Mouse (Mus musculus) MEL-GATA-1-ER (cell line): ENCODE data around the gene Kmt5a.

ENCODE experiments used
- DNase-seq: peaks from one replicate; pipeline ENCODE4 v3.0.0-alpha.2; 2012; ENCODE audit warnings: low read depth; ENCODE audit errors: extremely low read depth

The Kmt5a gene

DNA sequence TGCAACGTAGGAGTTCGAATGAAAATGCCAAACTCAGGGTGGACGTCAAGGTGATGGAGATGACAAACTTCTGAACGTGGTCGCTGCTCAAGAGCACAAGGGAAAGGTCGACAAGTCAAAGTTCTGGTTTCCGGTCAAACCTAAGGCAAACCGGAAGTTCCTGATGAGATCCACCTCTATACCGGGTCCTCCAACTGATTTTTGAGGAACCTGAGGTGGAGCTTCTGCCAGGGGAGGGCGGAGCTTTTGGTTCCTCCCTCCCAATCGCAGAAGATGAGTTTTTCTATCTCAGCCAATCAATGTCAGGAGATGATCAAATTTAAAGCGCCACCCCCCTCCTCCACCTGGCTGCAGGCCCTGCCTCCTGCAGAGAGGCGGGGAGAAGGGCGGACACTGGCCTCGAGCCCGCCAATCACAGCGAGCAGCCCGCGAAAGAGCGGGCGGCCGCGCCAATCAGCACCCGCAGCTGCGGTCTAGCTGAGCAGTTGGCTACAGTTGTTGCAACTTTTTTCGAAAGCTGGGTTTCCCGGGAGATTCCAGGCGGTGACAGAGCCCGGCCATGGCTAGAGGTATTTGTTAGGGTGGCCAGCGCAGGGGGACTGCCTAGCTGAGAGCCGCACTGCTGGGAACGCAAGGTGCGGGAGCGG lies at the start of gene Kmt5a:
TSS of gene Kmt5a (plus strand) at position 484 of the 647 bp plus-strand sequence.
- peak; percentile 98 for DNase-seq

DNA sequence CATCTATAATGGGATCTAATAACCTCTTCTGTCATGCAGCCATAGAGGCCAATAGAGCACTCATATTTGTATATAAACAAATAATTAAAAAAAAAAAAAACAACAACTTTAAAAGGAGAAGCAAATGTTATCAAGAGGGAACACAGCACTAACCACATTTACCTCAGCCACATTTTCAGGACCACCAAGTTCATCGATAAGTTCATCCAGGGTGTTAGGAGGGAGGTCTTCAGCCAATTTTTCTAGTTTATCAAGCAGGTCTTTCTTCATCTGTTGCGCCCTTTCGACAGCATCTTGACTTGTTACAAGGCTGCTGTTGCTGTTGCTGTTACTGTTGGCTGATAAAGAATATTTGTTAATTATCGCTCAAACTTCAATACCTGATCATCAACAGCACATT lies 47.3 kb upstream of the Kmt5a start:
- DNase-seq, result peak; percentile 18

DNA sequence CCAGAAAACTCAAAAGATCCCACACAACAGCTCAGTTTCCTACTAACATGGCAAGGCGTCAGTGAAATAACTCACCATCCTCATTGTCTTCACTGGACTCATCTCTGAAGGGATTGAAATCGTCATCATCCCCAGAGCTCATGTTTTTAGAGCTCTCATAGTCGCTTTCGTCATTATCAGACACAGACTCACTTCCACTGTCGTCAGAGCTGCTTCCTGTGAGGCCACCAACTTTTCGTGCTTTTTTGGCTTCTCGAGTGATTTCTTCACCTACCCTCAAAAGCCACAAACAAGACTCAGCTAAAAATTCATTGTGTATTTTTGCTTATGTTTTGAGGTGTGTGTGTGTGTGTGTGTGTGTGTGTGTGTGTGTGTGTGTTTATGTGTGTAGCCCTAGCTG lies 46.0 kb upstream of the Kmt5a start:
- no peak for DNase-seq

DNA sequence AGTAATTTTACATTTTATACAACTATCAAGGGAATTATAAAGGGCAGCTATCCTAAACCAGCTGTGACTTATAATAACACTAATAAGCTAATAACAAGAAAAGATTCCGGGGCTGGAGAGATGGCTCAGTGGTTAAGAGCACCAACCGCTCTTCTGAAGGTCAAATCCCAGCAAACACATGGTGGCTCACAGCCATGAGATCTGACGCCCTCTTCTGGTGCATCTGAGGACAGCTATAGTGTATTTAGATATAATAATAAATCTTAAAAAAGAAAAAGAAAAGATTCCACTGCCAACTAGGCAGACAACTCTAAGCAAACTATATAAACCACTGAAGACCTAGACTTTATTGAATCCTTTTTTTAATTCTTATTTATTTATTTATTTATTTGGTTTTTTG lies 28.9 kb upstream of the Kmt5a start:
- no peak for DNase-seq

DNA sequence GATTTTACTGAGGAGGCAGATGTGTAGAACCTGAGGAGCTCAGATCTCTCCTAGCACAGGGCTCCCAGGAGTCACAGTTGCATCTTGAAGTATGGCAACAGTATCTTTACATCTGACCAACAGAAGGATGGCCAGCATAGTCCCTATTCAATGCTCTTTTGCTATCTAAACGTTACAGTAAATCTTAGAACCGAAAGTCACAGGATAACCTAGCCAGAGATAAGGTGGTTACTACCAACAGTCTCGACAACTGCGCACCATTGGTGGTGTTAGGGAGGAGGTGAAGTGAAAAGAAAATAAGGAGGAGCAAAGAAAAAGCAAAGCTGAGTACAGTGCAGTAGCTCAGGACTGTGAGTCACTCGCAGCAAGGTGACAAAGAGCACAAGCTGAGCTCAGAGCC lies 27.6 kb upstream of the Kmt5a start:
- DNase-seq, result no peak

DNA sequence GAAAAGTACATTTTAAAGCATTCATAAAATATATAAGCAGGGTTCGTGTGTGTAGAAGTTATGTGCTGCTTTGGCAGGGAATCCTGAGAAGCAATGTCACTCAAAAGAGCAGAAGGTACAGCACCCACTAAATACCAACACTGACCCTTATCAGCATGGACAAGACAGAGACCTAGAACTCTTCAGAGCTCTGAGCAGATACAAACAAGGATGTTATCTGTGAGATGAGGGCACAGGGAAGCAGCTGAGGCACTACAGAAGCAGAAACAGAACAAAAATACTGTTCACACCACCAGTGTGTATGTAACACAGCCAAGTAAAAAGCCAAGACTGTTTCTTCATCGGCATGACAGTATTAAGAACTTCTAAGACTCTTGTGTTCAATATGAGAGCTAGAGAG lies 20.8 kb upstream of the Kmt5a start:
- no peak for DNase-seq

DNA sequence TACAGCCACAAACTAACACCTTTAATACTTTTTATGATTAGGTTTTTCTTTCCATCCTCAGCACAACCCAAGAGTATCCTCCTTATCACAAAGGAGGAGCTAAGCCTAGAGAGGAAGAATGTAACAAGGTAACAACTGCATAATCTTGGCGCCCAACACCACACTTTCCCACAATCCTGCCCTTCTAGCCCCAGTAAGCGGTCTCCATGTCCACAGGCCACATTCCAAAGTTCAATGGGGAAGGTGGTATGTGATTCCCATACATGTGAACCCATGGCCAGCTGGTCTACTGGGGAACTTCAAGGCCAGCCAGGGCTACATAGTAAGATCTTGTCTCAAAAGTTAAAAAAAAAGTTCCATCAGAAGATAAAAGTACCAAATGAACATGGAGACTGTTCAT lies 17.9 kb upstream of the Kmt5a start:
- DNase-seq, result no peak

DNA sequence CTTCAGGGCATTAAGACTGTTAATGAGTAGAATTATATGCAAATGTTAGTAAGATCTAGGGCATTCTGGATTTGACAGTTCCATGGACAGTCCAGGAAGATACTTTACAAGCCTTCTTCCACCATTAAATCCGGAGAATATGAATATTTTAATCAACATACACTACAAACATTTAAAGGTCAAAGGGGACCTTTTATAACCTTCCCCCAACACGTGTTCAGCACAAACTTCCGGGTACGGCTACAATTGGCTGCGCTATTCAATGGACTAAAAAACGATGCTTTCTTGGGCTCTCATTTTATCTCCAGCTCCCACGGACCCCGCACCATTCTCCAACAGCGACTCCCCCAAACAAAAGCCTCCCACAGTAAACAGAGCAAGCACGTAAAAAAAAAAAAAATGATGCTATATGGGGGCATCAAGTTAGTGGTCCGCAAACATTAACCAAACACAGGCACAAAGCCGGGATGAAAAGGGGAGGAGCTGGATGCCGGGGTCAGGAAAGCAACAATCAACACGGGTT lies 15.5 kb upstream of the Kmt5a start:
- DNase-seq, result no peak

DNA sequence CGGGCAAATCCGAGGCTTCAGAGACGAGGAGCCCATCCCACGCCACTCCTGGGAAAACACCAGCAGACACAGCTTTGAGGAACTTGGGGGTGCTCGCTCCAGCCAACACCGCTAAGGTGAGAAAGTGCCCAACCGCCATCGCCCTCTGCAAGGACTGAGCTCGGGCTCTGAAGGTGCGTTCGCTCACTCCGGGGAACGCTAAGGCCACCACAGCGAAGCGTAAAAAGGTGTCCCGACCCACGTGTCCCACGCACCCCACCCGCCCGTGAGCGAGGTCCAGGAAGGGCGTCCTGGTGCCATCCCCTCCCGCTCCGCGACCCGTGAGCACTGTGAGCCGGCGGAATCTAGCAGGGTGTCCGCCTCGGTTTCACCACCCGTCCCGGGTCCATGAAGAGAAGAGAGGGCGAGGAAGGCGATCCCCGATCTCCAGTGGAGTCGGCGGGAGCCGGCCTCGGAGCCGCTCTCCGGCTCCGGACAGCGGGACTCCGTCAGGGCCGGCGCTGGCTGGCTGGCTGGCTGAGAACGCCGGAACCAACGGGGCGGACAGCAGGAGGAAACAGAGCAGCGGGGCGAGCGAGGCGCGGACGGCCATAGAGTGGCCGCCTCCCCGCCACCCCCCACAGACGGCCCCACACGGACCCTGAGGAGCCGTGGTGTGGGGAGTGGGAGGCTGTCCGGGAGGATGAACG lies 14.9 kb upstream of the Kmt5a start:
- no peak for DNase-seq

DNA sequence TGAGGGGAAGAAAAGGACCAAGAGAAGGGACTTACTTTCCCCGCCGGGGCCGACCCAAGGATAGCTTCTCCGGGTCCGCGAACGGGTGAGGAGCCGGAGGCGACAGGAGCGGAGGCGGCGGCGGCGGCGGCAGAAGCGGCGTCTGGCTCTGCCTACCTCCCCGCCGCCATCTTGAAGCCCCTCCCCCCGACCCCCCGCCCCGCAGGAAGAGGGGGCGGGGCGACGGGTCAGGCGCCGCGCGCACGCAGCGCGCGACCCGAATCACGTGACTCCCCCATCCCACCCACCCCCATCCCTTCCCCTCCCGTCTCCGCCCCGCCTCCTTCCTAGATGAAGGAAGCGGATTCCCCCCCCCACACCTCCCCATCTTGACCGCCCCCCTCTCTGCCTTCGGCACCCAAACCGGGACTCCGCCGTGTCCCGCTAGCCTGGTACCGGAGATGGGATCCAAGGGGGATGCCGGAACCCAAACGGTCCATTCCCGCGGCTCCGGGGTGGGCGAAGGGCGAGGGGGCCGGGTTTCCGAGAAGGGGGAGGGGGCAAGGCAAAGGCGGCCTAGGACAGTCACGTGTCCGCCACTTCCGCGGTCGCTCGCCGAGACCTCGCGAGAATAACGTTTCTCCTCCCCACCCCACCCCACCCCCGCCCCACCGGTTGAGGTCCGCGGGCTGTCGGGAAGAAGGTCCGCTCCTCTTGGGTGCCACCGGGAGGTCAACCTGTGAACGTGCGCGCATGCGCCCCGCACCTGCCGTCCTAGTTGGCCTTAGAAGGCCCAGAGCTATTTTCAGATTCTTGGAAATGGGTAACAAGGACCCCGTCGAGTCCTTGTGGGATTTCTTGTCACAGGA lies 14.1 kb upstream of the Kmt5a start, which contains the start of gene Sbno1:
TSS of gene Sbno1 (minus strand) at position 590 of the 848 bp plus-strand sequence.
- peak; percentile 85 for DNase-seq

DNA sequence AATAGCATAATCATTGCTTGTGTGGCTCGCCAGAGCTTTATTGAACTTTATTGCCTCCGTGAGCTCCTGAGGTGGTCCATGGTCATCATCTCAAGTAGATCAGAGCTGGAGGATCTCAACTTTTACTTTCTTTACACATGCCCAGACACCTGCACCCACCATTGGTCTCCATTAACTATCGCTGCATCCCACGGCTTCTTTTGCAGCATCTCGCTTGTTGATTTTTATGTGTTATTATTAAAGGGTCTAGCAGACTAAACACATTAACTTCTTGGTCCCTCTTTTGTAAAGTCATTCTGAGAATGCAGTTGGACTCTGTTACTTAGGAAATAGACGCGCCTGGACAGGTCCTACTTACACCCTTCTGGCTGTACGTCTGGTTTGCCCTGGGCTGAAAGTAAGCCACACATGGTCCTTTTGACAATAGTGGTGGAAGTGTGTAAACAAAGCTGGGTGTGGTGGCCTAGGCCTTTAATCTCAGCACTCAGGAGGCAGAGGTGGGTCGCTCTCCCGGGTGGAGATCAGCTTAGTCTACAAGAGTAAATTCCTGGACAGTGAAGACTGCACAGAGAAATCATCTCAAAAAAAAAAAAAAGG lies 13.2 kb upstream of the Kmt5a start:
- DNase-seq, result no peak

DNA sequence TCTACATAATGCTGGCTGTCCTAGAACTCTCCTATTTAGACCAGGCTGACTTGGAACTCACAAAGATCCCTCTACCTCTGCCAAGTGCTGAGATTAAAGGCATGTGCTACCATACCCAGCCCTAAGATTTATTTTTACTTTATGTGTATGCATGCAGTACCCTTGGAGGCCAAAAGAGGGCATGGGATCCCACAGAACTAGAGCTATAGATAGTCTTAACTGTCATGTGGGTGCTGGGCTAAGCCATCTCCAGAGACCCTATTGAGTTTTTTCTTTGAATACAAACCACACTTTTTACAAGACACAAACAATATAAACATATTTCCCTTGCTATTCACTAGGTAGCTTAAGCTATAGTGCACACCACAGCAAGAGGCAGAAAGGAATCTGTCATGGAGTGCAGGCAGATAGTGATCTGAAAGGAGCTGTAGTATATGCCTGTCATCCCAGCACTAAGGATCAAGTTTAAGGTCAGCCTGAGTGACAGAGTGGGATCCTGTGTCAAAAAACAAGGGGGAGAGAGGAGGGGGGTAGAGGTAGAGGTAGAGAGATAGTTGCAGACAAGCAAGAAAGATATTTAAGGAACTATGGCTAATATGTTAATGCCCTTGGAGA lies 7.2 kb upstream of the Kmt5a start:
- no peak for DNase-seq

DNA sequence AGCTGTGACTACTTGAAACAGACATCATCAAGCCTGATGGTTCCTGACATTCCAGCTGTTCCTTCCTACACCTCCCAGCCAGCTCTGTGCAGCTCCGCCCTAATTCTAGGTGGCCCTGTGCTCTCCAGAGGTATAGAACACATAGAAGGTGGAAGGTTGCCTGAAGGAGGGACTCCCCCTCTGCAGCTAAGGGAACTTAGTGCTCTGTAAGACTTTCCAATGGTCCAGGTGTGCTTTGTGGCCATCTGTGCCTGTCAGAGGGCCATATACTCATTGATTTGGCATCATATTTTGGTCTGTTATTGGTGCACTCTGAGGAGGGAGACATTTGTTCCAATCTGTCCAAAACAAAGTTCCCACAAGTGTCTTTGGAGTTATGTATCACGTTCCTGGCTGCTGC lies 6.7 kb upstream of the Kmt5a start:
- no peak for DNase-seq

DNA sequence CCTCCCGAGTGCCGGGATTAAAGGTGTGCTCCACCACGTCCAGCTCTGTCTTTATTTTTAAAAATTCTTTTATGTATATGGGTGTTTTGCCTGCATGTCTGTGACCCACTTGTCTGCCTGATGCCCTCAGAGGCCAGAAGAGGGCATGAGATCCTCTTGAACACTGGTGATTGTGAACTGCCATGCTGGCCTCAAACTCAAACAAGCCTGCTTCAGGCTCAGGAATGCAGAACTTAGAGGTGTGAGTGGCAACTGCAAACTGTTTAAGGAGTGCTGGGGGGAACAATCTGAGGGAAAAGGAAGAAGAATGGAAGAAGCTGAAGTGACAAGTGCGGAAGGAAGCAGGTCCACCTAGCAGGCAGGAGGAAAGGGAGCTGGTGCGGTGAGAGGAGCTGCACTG lies 1.5 kb upstream of the Kmt5a start:
- DNase-seq, result no peak

DNA sequence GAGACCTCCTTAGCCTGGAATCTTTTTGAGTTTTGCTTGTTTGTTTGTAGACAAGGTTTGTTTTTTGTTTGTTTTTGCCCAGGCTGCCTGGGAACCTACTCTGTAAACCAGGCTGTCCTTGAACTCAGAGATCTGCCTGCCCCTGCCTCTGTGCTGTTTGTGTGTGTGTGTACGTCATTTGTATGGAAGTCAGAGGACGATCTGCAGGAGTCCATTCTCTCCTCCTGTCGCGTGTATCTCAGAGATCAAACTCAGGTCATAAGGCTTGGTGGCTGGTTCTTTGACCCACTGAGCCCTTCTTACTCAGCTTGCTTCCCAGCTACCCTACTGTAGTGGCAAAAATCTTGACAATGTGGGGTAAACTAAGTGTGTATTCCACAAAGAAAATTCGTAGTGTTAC lies 984 bp upstream of the Kmt5a start:
- no peak for DNase-seq

DNA sequence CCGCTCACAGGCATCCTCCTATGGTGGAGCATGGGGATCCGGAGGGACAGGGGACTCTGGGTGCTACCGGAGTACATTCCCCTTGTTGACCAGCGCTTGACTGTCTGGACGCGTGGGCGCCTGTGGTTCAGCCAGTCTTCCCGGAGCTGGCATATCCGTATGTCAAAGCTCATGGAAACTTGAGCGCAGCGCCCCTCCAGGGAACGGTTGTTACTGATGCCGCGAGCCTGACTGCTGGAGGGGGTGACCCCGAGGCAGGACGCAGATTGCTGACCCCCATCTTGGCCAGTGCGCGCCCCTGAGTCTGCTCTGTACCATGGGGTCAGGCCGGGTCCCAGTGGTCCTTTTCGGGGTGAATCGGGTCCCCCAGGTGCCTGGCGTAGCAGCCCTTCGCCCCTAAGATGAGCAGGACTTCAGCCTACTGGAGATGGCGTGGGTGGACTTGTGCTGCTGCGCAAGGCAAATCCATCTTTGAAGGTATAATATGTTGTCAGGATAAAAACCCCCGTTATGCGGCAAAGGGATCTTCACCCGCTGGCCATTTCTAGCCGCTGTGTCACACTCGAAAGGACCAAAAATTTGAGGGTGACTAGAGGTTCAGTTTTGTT lies 468 bp downstream of the Kmt5a start:
- DNase-seq, result no peak

DNA sequence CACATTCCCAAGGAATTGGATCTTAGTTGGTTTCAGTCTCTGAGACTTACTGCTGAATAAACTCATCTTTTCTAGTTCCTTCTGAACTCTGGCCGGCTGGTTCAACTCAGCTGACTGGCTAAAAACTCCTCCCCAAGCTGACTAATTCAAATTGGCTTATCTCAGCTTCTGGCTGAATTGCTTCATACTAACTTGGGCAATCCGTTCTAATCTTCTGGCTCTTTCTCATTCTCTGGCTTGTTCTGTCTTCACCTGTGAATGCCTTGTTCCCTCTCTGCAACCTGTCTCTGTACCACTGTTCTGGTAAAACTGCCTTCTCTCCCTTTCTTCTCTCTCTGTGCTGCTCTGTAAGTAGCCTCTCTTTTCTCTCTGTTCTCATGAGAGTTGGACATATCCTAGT lies 2.9 kb downstream of the Kmt5a start:
- DNase-seq, result no peak

DNA sequence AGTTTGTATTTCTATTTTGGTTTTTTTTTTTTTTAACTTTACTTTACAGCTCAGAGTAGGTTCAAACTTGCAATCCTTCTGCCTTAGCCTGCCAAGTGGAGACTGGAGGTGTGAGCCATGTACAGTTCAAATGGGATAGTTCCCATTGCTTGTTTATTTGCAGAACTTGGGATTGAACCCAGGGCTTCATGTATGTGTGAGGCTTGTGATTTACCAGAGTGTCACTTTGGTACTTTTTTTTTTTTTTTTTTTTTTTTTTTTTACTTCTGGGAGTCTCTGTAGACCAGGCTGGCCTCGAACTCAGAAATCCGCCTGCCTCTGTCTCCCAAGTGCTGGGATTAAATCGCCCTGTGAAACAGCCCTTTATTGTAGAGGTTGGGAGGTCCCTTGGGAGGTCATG lies 4.5 kb downstream of the Kmt5a start:
- no peak for DNase-seq

DNA sequence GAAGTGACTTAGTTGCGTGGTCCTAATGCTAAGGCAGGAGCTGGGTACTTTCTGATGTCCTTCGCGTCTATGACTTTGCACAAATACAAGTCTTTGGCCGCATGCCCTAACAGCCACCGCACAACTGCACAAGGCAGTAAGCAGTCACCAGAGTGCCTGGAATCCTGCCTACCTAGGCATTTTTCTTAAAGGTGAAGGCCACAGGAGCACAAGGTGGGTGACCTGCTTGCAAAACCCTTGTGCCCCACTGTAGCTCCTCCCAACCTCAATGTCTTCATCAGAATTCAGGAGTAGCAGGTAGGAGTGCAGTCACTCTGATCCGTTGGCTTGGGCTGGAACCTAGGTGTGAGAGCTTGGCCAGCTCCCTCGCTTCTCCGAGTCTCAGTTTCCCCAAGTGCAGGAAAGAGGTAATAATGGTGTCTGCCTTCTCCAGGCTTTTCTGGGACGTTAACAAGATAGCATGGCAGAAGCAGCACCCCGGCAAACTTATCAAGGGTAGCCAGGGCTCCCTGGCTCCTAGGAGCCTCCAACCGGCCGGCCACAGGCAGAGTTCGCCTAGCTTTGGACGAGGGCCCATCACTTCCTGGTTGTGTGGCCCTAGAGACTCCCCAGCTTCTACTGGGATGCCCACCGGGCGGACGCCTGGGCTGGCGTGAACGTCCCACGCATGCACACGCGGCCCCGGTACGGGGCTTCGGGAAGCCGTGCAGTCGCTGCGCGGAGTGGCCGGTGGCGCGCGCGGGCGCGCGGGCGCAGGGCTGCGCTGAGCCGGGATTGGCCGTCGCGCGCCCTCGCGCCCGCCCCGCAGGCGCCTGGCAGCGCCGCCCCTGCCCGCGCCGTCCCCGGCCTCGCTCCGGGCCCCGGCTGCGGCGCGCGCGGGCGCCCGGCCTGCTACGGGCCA lies 5.2 kb downstream of the Kmt5a start:
- no peak for DNase-seq
